Mouse (Mus musculus): ENCODE measurements at regions not wholly inside any gene's neighbourhood (a gene's known extent, or its start where the extent isn't known, plus 50 kb on each side); places are given as distances from the start of the nearest gene placed in this dataset.
A peak's percentile ranks its signal among the peaks of the same experiment; 100 is the strongest.

GRCm38 (mm10) chr17:82731561-82731960 is 483.5 kb upstream of the Pkdcc start:
- no peak for DNase-seq (ENCODE audit: low read depth)

- DNase-seq (ENCODE audit: low read depth) = no peak
Measured at GRCm38 (mm10) chr17:82742445-82742844, 472.6 kb upstream of the Pkdcc start.

- no peak for DNase-seq (ENCODE audit: low read depth)
Measured at GRCm38 (mm10) chr17:82757400-82757799, 457.7 kb upstream of the Pkdcc start.

- no peak for DNase-seq (ENCODE audit: low read depth)
Measured at GRCm38 (mm10) chr17:82779096-82779495, 436.0 kb upstream of the Pkdcc start.

- DNase-seq (ENCODE audit: low read depth) = no peak
Measured at GRCm38 (mm10) chr17:82822129-82822528, 393.0 kb upstream of the Pkdcc start.

GRCm38 (mm10) chr17:82824057-82824456 is 391.0 kb upstream of the Pkdcc start:
- no peak for DNase-seq (ENCODE audit: low read depth)

GRCm38 (mm10) chr17:82824619-82825018 is 390.5 kb upstream of the Pkdcc start:
- no peak for DNase-seq (ENCODE audit: low read depth)

- DNase-seq (ENCODE audit: low read depth) = no peak
Measured at GRCm38 (mm10) chr17:82827170-82827569, 387.9 kb upstream of the Pkdcc start.

- DNase-seq (ENCODE audit: low read depth) = no peak
Measured at GRCm38 (mm10) chr17:82827841-82828240, 387.3 kb upstream of the Pkdcc start.

GRCm38 (mm10) chr17:82828434-82828997 is 386.6 kb upstream of the Pkdcc start:
- DNase-seq (ENCODE audit: low read depth) = no peak

GRCm38 (mm10) chr17:82829415-82829814 is 385.7 kb upstream of the Pkdcc start:
- DNase-seq (ENCODE audit: low read depth) = no peak

GRCm38 (mm10) chr17:82834177-82834576 is 380.9 kb upstream of the Pkdcc start:
- DNase-seq (ENCODE audit: low read depth) = no peak

GRCm38 (mm10) chr17:82836115-82836514 is 379.0 kb upstream of the Pkdcc start:
- no peak for DNase-seq (ENCODE audit: low read depth)

- DNase-seq (ENCODE audit: low read depth) = no peak
Measured at GRCm38 (mm10) chr17:82846776-82847494, 368.2 kb upstream of the Pkdcc start.

- peak; percentile 12 for DNase-seq (ENCODE audit: low read depth)
Measured at GRCm38 (mm10) chr17:82857199-82858147, 357.6 kb upstream of the Pkdcc start.

GRCm38 (mm10) chr17:82860391-82860790 is 354.7 kb upstream of the Pkdcc start:
- no peak for DNase-seq (ENCODE audit: low read depth)

- DNase-seq (ENCODE audit: low read depth) = no peak
Measured at GRCm38 (mm10) chr17:82860966-82861365, 354.1 kb upstream of the Pkdcc start.

GRCm38 (mm10) chr17:82877131-82877530 is 338.0 kb upstream of the Pkdcc start:
- DNase-seq (ENCODE audit: low read depth) = no peak

- DNase-seq (ENCODE audit: low read depth) = no peak
Measured at GRCm38 (mm10) chr17:82900602-82901001, 314.5 kb upstream of the Pkdcc start.

- DNase-seq (ENCODE audit: low read depth) = no peak
Measured at GRCm38 (mm10) chr17:82901098-82901891, 313.8 kb upstream of the Pkdcc start.

- no peak for DNase-seq (ENCODE audit: low read depth)
Measured at GRCm38 (mm10) chr17:82904961-82905360, 310.1 kb upstream of the Pkdcc start.

- DNase-seq (ENCODE audit: low read depth) = no peak
Measured at GRCm38 (mm10) chr17:82905483-82905882, 309.6 kb upstream of the Pkdcc start.

All from induced T-regulatory cell, adult 2 months (primary cell).